Mouse (Mus musculus) lung, postnatal 0 days (tissue): ENCODE measurements around the gene Baz2b.

Source experiments
- CTCF ChIP-seq: IDR thresholded peaks from 2 replicates; pipeline ENCODE4 v1.5.1; 2016; ENCODE audit warnings: antibody characterized with exemption, mild to moderate bottlenecking
- EP300 ChIP-seq: IDR thresholded peaks from 2 replicates; pipeline ENCODE4 v1.6.1; 2016; ENCODE audit warnings: antibody characterized with exemption, mild to moderate bottlenecking, control low read depth

GRCm38 (mm10) chr2:60077631-60078030, 132.0 kb downstream of the Baz2b start:
- TF ChIP-seq CTCF (no peak), EP300 (no peak)
